Mouse (Mus musculus): Measurements from ENCODE around the gene Fam155a.

DNA sequence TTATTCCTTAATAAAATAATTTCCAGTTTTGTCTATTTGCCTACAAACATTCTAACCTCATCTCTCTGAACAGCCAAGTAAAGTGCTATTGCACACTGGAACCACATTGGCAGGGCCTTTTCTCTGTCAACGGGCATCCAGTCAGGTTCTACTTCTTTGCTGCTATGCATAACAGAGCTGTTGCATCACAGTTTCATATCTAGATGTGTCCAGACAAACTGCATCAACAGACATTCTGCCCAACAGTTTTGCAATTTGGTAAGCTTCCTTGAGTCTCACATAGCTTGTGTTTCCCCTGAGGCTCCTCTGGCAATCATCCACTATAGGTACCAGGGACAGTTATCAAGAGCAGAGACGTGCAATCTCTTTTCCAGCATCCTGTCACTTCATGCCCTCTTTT is 199.0 kb downstream of the Fam155a start:
- TF ChIP-seq CTCF (conservative IDR thresholded peaks at IDR 0.05 in 1 of 2, IDR thresholded peaks at IDR 0.05 in 1 of 2; ENCODE audit: low read depth in 2 of 2, low read length in 2 of 2): no peak
- TF ChIP-seq ELF1 (IDR thresholded peaks at IDR 0.05; ENCODE audit: low read depth, low read length): no peak
- no peak for TF ChIP-seq ZC3H11A (IDR thresholded peaks at IDR 0.05; ENCODE audit: low read depth, low read length)
- TF ChIP-seq ETS1 (conservative IDR thresholded peaks at IDR 0.05; ENCODE audit: low read depth, low read length): no peak
- TF ChIP-seq MAX (IDR thresholded peaks at IDR 0.05; ENCODE audit: low read length): no peak
- TF ChIP-seq JUND (conservative IDR thresholded peaks at IDR 0.05; ENCODE audit: low read depth, low read length): no peak
- TF ChIP-seq POLR2AphosphoS2 (IDR thresholded peaks at IDR 0.05; ENCODE audit: low read depth, low read length): no peak
- no peak for TF ChIP-seq HCFC1 (IDR thresholded peaks at IDR 0.05; ENCODE audit: low read depth, low read length)
- no peak for TF ChIP-seq TCF12 (IDR thresholded peaks at IDR 0.05; ENCODE audit: low read depth, low read length)
- TF ChIP-seq IRF4 (IDR thresholded peaks at IDR 0.05; ENCODE audit: low read depth, low read length): no peak
- TF ChIP-seq KAT2A (IDR thresholded peaks at IDR 0.05; ENCODE audit: insufficient replicate concordance, low read length): no peak
- TF ChIP-seq POLR2A (IDR thresholded peaks at IDR 0.05; ENCODE audit: low read depth, low read length): no peak
- TF ChIP-seq RAD21 (IDR thresholded peaks at IDR 0.05; ENCODE audit: low read depth, low read length): no peak
